Mouse (Mus musculus): ENCODE results near the gene Anks6. TPM values are rescaled to one million over a fixed set of nuclear protein-coding genes. Genes with fewer than 3 reads are reported as not detected.
"Not testable (repeated sequence)": the region's sequence is repeated elsewhere in the genome, so short reads cannot be mapped to it uniquely, and the experiment has no call there.

Anks6 gene
- polyA plus RNA-seq, 1 experiment from 2014 or later: 1.6 TPM

DNA sequence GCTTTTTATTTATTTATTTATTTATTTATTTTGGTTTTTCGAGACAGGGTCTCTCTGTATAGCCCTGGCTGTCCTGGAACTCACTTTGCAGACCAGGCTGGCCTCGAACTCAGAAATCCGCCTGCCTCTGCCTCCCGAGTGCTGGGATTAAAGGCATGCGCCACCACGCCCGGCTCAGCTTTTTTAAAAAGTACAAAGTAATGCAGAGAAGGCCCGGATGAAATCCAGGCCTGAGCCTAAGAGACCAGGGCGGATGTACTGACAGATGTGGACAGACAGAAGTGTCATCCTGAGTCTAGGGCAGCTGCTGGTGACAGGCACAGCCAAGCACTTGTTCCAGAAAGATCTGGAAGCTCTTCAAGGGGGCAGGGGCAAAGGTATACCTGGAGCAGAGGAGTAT, 2.1 kb downstream of the Anks6 start:
- H3K9ac ChIP-seq (ENCODE audit: low read length); H3K36me3 ChIP-seq (ENCODE audit: control insufficient read depth, insufficient read depth, low read length); H3K4me2 ChIP-seq (ENCODE audit: low read length); H3K27ac ChIP-seq (replicated peaks in 1 of 2; ENCODE audit: control insufficient read depth in 1 of 2, insufficient read depth in 1 of 2, low read depth in 2 of 2, low read length in 2 of 2); H3K27me3 ChIP-seq (ENCODE audit: control insufficient read depth, insufficient read depth, low read length); H3K4me3 ChIP-seq (ENCODE audit: control insufficient read depth in 1 of 2, insufficient read depth in 1 of 2, low read depth in 1 of 2, low read length in 2 of 2); H3K9me3 ChIP-seq (ENCODE audit: control insufficient read depth, low read length); ATAC-seq (ENCODE audit: insufficient number of reproducible peaks, insufficient read depth, low FRiP score, low read depth): not testable (repeated sequence)
- H3K4me1 ChIP-seq (ENCODE audit: control insufficient read depth in 2 of 2, insufficient read depth in 2 of 2, low read length in 2 of 2): peaks cover 2 to 13% of the 10 kb centered on the region in 2 experiments; a peak in 3 of 4 replicates
- WGBS: 86% methylated on average over 9 of the region's 9 CpGs

DNA sequence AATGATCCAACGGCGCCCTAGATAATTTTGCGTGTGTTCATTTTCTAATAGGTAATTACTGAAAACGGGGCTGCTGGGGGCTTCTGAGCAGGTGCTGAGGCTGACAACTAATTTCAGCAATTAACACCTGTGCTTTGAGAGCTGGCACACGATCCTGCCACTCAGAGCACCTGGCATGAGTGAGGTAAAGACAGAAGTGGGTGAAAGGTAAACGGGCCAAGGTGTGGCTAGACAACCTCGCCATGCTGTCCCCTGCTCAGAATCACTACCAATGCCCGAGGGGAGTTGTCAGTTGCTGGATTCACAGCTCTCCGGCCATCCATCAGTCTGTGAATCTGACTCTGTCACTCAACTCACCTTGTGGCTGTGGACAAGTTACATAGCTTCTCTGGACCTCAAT, 5.3 kb downstream of the Anks6 start:
- no peak overlapping the region for H3K9ac ChIP-seq (ENCODE audit: low read length)
- 75% methylated on average over 9 of the region's 9 CpGs for WGBS

DNA sequence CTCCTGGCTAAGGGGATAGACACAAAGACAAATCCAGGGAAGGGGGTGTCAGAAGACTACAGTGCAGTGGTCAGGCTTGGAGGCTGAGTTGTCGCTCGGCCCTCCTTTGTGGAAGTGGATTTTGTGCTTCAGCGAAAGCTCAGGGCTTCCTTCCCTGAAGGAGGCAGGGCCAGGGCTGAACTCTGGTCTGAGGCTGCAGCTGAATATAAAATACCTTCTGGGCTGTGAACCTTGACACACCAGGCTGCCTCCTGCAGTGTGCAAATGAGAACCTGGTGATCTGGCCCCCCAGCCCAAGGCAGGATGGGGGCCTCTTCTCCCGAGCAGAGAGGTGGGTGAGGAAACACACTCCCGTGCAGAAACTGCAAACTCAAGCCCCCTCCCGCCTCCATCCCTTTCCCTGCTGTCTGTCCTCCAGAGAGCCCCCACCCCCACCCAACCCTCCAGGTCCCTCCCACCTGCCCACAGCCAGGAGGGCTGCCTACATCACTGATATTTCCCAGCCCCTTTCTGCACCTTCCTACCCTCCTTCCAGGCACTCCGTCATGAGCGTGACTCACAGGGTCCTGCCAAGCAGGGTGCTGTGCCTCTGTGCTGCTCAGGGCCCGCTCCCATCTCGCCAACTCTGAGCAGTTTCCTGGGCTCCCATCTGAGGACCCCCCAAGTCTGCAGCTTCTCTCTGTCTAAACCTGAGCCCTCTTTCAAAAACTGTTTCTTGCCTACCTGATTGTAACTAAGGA, 6.4 kb downstream of the Anks6 start:
- Histone ChIP-seq H3K9me3 (ENCODE audit: control insufficient read depth, low read length) (0 out of 2 replicates have a peak, but pooled peaks cover 2% of the 10 kb centered on the region), H3K4me3 (ENCODE audit: control insufficient read depth in 1 of 2, insufficient read depth in 1 of 2, low read depth in 1 of 2, low read length in 2 of 2) (no peak overlapping the region), H3K4me1 (ENCODE audit: control insufficient read depth in 2 of 2, insufficient read depth in 2 of 2, low read length in 2 of 2) (peaks cover 2 to 9% of the 10 kb centered on the region in 2 experiments; a peak in 2 of 4 replicates), H3K27ac (replicated peaks in 1 of 2; ENCODE audit: control insufficient read depth in 1 of 2, insufficient read depth in 1 of 2, low read depth in 2 of 2, low read length in 2 of 2) (no peak overlapping the region), H3K36me3 (ENCODE audit: control insufficient read depth, insufficient read depth, low read length) (no peaks in the 10 kb centered on the region), H3K4me2 (ENCODE audit: low read length) (no peak overlapping the region), H3K9ac (ENCODE audit: low read length) (no peak overlapping the region), H3K27me3 (ENCODE audit: control insufficient read depth, insufficient read depth, low read length) (0 out of 2 replicates have a peak, but pooled peaks cover 5% of the 10 kb centered on the region)
- 22% methylated on average over 9 of the region's 10 CpGs for WGBS
- no peak for ATAC-seq (ENCODE audit: insufficient number of reproducible peaks, insufficient read depth, low FRiP score, low read depth)

More for the DNA sequence above, 5.3 kb downstream of the Anks6 start:
- H3K4me2 ChIP-seq (ENCODE audit: low read length): no peak overlapping the region
- 0 out of 2 replicates have a peak, but pooled peaks cover 2% of the 10 kb centered on the region for H3K9me3 ChIP-seq (ENCODE audit: control insufficient read depth, low read length)
- no peak overlapping the region for H3K4me3 ChIP-seq (ENCODE audit: control insufficient read depth in 1 of 2, insufficient read depth in 1 of 2, low read depth in 1 of 2, low read length in 2 of 2)
- H3K36me3 ChIP-seq (ENCODE audit: control insufficient read depth, insufficient read depth, low read length): no peaks in the 10 kb centered on the region
- no peak for ATAC-seq (ENCODE audit: insufficient number of reproducible peaks, insufficient read depth, low FRiP score, low read depth)
- no peak overlapping the region for H3K27ac ChIP-seq (replicated peaks in 1 of 2; ENCODE audit: control insufficient read depth in 1 of 2, insufficient read depth in 1 of 2, low read depth in 2 of 2, low read length in 2 of 2)
- peaks cover 2 to 9% of the 10 kb centered on the region in 2 experiments; a peak in 2 of 4 replicates for H3K4me1 ChIP-seq (ENCODE audit: control insufficient read depth in 2 of 2, insufficient read depth in 2 of 2, low read length in 2 of 2)
- 0 out of 2 replicates have a peak, but pooled peaks cover 5% of the 10 kb centered on the region for H3K27me3 ChIP-seq (ENCODE audit: control insufficient read depth, insufficient read depth, low read length)

DNA sequence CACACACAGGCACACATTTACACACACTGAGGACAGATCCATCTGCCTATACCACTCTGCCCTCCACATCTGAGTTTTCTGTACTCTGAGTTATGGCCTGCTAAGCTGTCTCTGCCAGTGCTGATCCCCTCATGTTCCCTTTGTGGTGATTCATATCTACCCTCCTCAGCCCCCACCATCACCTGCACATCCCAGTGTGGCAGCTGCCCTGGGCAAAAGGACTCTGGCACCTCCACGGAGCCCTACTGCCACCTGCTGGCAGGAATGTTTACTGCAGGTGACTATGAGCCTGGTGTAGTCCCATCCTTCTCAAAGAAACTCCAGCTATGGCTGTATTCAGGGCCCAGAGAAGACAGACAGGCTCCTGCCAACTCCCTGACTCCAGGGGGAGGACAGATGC, 7.1 kb downstream of the Anks6 start:
- H3K36me3 ChIP-seq (ENCODE audit: control insufficient read depth, insufficient read depth, low read length): no peaks in the 10 kb centered on the region
- H3K4me2 ChIP-seq (ENCODE audit: low read length): no peak overlapping the region
- 0 out of 2 replicates have a peak, but pooled peaks cover 2% of the 10 kb centered on the region for H3K9me3 ChIP-seq (ENCODE audit: control insufficient read depth, low read length)
- 0 out of 2 replicates have a peak, but pooled peaks have one; percentile 56 for ATAC-seq (ENCODE audit: insufficient number of reproducible peaks, insufficient read depth, low FRiP score, low read depth)
- 0% methylated on average over 1 of the region's 1 CpGs for WGBS
- H3K4me3 ChIP-seq (ENCODE audit: control insufficient read depth in 1 of 2, insufficient read depth in 1 of 2, low read depth in 1 of 2, low read length in 2 of 2): no peak overlapping the region
- 0 out of 2 replicates have a peak, but pooled peaks cover 5% of the 10 kb centered on the region for H3K27me3 ChIP-seq (ENCODE audit: control insufficient read depth, insufficient read depth, low read length)
- H3K4me1 ChIP-seq (ENCODE audit: control insufficient read depth in 2 of 2, insufficient read depth in 2 of 2, low read length in 2 of 2): peaks cover 2 to 9% of the 10 kb centered on the region in 2 experiments; a peak in 2 of 4 replicates
- no peak overlapping the region for H3K27ac ChIP-seq (replicated peaks in 1 of 2; ENCODE audit: control insufficient read depth in 1 of 2, insufficient read depth in 1 of 2, low read depth in 2 of 2, low read length in 2 of 2)
- no peak overlapping the region for H3K9ac ChIP-seq (ENCODE audit: low read length)

DNA sequence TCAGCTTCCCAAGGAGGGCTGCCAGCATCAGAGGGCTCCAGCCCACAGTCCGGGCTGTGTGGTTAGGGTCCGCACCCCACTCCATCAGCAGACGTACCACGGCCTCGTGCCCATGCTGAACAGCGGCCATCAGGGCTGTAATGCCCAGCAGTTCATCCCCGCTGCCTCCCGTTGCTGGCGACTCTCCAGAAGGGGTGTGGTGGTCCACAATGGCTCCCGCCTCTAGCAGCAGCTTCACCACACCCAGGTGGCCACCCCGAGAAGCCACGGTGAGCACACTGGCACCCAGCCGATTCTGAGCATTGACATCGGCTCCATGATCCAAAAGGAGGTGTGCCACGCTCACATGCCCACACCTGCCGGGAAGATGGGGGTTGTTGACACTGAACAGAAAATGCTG, 8.0 kb downstream of the Anks6 start:
- H3K9ac ChIP-seq (ENCODE audit: low read length): no peak overlapping the region
- no peaks in the 10 kb centered on the region for H3K36me3 ChIP-seq (ENCODE audit: control insufficient read depth, insufficient read depth, low read length)
- H3K27ac ChIP-seq (replicated peaks in 1 of 2; ENCODE audit: control insufficient read depth in 1 of 2, insufficient read depth in 1 of 2, low read depth in 2 of 2, low read length in 2 of 2): no peak overlapping the region
- no peak overlapping the region for H3K4me3 ChIP-seq (ENCODE audit: control insufficient read depth in 1 of 2, insufficient read depth in 1 of 2, low read depth in 1 of 2, low read length in 2 of 2)
- H3K27me3 ChIP-seq (ENCODE audit: control insufficient read depth, insufficient read depth, low read length): 0 out of 2 replicates have a peak, but pooled peaks cover 5% of the 10 kb centered on the region
- 0 out of 2 replicates have a peak, but pooled peaks cover 2% of the 10 kb centered on the region for H3K9me3 ChIP-seq (ENCODE audit: control insufficient read depth, low read length)
- no peak for ATAC-seq (ENCODE audit: insufficient number of reproducible peaks, insufficient read depth, low FRiP score, low read depth)
- H3K4me2 ChIP-seq (ENCODE audit: low read length): no peak overlapping the region
- 89% methylated on average over 16 of the region's 16 CpGs for WGBS
- H3K4me1 ChIP-seq (ENCODE audit: control insufficient read depth in 2 of 2, insufficient read depth in 2 of 2, low read length in 2 of 2): peaks cover 2 to 9% of the 10 kb centered on the region in 2 experiments; a peak in 2 of 4 replicates

DNA sequence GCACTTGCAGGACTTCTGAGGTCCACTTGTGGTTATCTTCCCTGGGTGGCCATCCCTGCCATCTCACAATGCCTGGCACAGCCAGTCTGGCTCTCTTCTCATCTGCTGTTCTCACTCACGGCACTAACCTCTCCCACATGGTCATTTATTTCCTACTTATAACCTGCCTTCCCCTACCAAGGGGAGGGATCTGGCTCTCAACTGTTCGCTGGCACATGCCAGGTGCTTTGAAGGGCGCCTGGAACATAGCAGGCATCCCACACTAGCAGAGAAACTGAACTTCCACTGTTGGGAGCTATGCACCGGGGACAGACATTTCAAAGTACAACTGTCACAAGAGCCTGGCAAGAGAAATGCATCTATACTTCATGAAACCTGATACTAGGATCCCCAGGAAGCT, 9.5 kb downstream of the Anks6 start:
- 57% methylated on average over 4 of the region's 4 CpGs for WGBS

DNA sequence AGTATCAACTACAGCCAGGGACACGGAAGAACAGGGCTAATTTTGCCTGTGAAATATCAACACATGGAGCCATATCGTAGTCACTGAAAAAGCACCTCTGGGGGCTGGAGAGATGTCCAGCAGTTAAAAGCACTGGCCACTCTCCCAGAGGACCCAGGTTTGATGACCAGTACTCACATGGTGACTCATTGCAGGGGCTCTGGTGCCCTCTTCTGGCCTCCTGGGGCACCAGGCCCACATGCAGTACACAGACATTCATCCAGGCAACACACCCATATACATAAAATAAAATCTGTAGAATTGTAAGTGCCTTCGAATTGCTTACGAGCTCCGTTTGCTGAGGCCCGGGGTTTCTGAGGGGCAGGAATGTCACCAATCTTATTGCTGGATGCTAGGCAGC, 10.3 kb downstream of the Anks6 start:
- Histone ChIP-seq H3K4me3 (ENCODE audit: control insufficient read depth in 1 of 2, insufficient read depth in 1 of 2, low read depth in 1 of 2, low read length in 2 of 2) (no peak overlapping the region), H3K4me1 (ENCODE audit: control insufficient read depth in 2 of 2, insufficient read depth in 2 of 2, low read length in 2 of 2) (peaks cover 2 to 9% of the 10 kb centered on the region in 2 experiments; a peak in 2 of 4 replicates), H3K9ac (ENCODE audit: low read length) (no peak overlapping the region), H3K27ac (replicated peaks in 1 of 2; ENCODE audit: control insufficient read depth in 1 of 2, insufficient read depth in 1 of 2, low read depth in 2 of 2, low read length in 2 of 2) (no peak overlapping the region), H3K9me3 (ENCODE audit: control insufficient read depth, low read length) (no peaks in the 10 kb centered on the region), H3K27me3 (ENCODE audit: control insufficient read depth, insufficient read depth, low read length) (0 out of 2 replicates have a peak, but pooled peaks cover 3% of the 10 kb centered on the region), H3K4me2 (ENCODE audit: low read length) (no peak overlapping the region), H3K36me3 (ENCODE audit: control insufficient read depth, insufficient read depth, low read length) (no peaks in the 10 kb centered on the region)
- WGBS: 81% methylated on average over 6 of the region's 6 CpGs
- ATAC-seq (ENCODE audit: insufficient number of reproducible peaks, insufficient read depth, low FRiP score, low read depth): no peak

More for the DNA sequence above, 9.5 kb downstream of the Anks6 start:
- ATAC-seq (ENCODE audit: insufficient number of reproducible peaks, insufficient read depth, low FRiP score, low read depth): no peak
- Histone ChIP-seq H3K4me1 (ENCODE audit: control insufficient read depth in 2 of 2, insufficient read depth in 2 of 2, low read length in 2 of 2) (peaks cover 2 to 9% of the 10 kb centered on the region in 2 experiments; a peak in 2 of 4 replicates), H3K9me3 (ENCODE audit: control insufficient read depth, low read length) (no peaks in the 10 kb centered on the region), H3K27ac (replicated peaks in 1 of 2; ENCODE audit: control insufficient read depth in 1 of 2, insufficient read depth in 1 of 2, low read depth in 2 of 2, low read length in 2 of 2) (no peak overlapping the region), H3K36me3 (ENCODE audit: control insufficient read depth, insufficient read depth, low read length) (no peaks in the 10 kb centered on the region), H3K4me2 (ENCODE audit: low read length) (no peak overlapping the region), H3K27me3 (ENCODE audit: control insufficient read depth, insufficient read depth, low read length) (0 out of 2 replicates have a peak, but pooled peaks cover 5% of the 10 kb centered on the region), H3K4me3 (ENCODE audit: control insufficient read depth in 1 of 2, insufficient read depth in 1 of 2, low read depth in 1 of 2, low read length in 2 of 2) (no peak overlapping the region), H3K9ac (ENCODE audit: low read length) (no peak overlapping the region)
